ENCODE assay signal across 8 mouse cellular contexts in the genomic region with DNA sequence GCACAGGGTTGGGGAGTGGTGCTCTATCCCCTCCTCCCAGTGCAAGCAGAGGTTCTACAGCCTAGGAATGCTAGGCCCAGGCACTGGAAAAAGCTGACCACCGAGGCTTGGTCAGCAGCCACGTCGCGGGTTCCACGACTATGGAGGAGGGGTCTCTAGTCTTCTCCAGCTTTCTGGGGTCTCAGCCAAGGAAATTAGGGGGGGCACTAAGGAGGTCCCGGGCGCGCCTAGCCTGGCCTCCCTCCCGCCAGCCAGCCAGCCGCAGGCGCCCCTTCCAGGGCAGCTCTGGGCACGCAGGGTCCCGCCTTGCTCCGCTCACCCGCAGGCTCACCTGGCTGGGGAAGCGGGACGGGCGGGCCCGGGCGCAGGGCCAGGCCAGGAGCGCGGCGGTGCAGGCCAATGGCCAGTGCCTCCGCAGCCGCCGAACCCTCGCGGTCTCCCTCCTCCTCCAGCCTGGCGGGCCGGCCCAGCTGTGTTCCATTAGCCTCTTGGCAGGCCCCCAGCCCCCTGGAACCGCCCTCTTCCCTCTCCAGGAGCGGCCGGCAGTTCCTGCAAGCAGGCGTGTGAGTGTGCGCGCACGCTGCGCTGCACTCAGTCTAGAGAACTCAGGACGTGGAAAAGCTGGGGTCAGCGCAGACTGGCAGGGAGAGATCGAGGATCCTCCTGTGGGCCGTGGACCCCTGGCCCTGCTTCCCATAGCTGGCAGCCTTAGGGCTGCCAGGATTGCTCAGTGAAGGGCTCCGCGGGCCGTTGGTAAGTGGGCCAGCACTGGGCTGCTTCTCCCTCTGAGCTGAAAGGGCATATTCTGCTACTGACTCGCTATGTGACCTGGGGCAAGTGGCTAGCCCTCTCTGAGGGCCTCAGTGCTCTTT. TPM values are rescaled to one million over a fixed set of nuclear protein-coding genes. Genes with fewer than 3 reads are reported as not detected.
DNase-seq lines count a peak whose midpoint lies in the region; ATAC-seq and TF ChIP-seq lines count a peak whose summit lies in the region.
"Had no signal": no experiment of that assay in that cellular context is flagged by ENCODE, and none has a peak within 500 bp of the region (broad histone marks: within the 10 kb centered on the region; RNA-seq: fewer than 3 reads in every experiment).

TSS of gene Col16a1 (plus strand) at position 510 of the 872 bp plus-strand sequence.

- H3K4me3 ChIP-seq in brown adipose tissue, adult 24 weeks (ENCODE audit: insufficient read depth, low read depth, low read length) = peak within 1 kb of the TSS; percentile 53
- peak within 1 kb of the TSS; percentile 54 for H3K4me3 ChIP-seq in embryonic facial prominence, embryonic 15.5 days (replicated peaks)
- H3K4me3 ChIP-seq in limb, embryonic 13.5 days = peak within 1 kb of the TSS; percentile 49
- H3K4me3 ChIP-seq in midbrain, embryonic 16.5 days (ENCODE audit: low read depth, low read length) = peak within 1 kb of the TSS; percentile 36
- peak within 1 kb of the TSS; percentile 51 for H3K4me3 ChIP-seq in stomach, postnatal 0 days (ENCODE audit: low read depth, low read length)
- H3K4me3 ChIP-seq: megakaryocyte, embryonic 14.5 days had no signal

- H3K27me3 ChIP-seq in embryonic facial prominence, embryonic 15.5 days = no peaks in the 10 kb centered on the region
- H3K27me3 ChIP-seq in limb, embryonic 13.5 days = no peaks in the 10 kb centered on the region
- no peaks in the 10 kb centered on the region for H3K27me3 ChIP-seq in midbrain, embryonic 16.5 days (ENCODE audit: control insufficient read depth, insufficient read depth, low read depth, low read length)
- H3K27me3 ChIP-seq in stomach, postnatal 0 days (ENCODE audit: control insufficient read depth, insufficient read depth, low read length) = no peaks in the 10 kb centered on the region

- H3K9me3 ChIP-seq in embryonic facial prominence, embryonic 15.5 days (replicated peaks) = no peaks in the 10 kb centered on the region
- no peaks in the 10 kb centered on the region for H3K9me3 ChIP-seq in limb, embryonic 13.5 days
- H3K9me3 ChIP-seq in midbrain, embryonic 16.5 days (replicated peaks; ENCODE audit: control insufficient read depth, low read length, poor library complexity, severe bottlenecking) = no peaks in the 10 kb centered on the region
- H3K9me3 ChIP-seq in stomach, postnatal 0 days (ENCODE audit: control insufficient read depth, low read length) = no peaks in the 10 kb centered on the region

- peak; percentile 90 for DNase-seq in heart, adult 8-10 months (ENCODE audit: low spot score)
- peak; percentile 91 for DNase-seq in kidney, adult 18-20 months
- peak; percentile 91 for DNase-seq in stomach, postnatal 0 days (ENCODE audit: low spot score)

- peak; percentile 42 for TF ChIP-seq EP300 in stomach, postnatal 0 days (optimal IDR thresholded peaks at IDR 0.05)

- TF ChIP-seq CTCF in stomach, postnatal 0 days (IDR thresholded peaks at IDR 0.05; ENCODE audit: low read depth) = peak; percentile 3; the same call in 1 of the 2 replicates

- H3K36me3 ChIP-seq in embryonic facial prominence, embryonic 15.5 days = peaks cover 12% of the 10 kb centered on the region; the same call in 1 of the 2 replicates
- H3K36me3 ChIP-seq in limb, embryonic 13.5 days = peaks cover 9% of the 10 kb centered on the region
- H3K36me3 ChIP-seq in midbrain, embryonic 16.5 days (ENCODE audit: control insufficient read depth, insufficient read depth, low read length) = no peaks in the 10 kb centered on the region
- no peaks in the 10 kb centered on the region; the same call in 1 of the 2 replicates for H3K36me3 ChIP-seq in stomach, postnatal 0 days (ENCODE audit: control insufficient read depth, insufficient read depth, low read length)

- peak; percentile 92 for ATAC-seq in embryonic facial prominence, embryonic 15.5 days (ENCODE audit: insufficient number of reproducible peaks, low FRiP score, low TSS enrichment, low read depth)
- peak; percentile 93 for ATAC-seq in limb, embryonic 13.5 days (ENCODE audit: low FRiP score, low read depth)
- peak; percentile 81 for ATAC-seq in midbrain, embryonic 16.5 days
- peak; percentile 83 for ATAC-seq in stomach, postnatal 0 days (ENCODE audit: low FRiP score, low TSS enrichment)

- no peaks in the 10 kb centered on the region for H3K4me1 ChIP-seq in brown adipose tissue, adult 24 weeks (ENCODE audit: control insufficient read depth, insufficient read depth, insufficient read length, low read length)
- peaks cover 86% of the 10 kb centered on the region for H3K4me1 ChIP-seq in embryonic facial prominence, embryonic 15.5 days
- H3K4me1 ChIP-seq in limb, embryonic 13.5 days = peaks cover 74% of the 10 kb centered on the region
- peaks cover 19% of the 10 kb centered on the region for H3K4me1 ChIP-seq in midbrain, embryonic 16.5 days (ENCODE audit: control insufficient read depth, insufficient read depth, low read length)
- H3K4me1 ChIP-seq in stomach, postnatal 0 days (replicated peaks; ENCODE audit: control insufficient read depth, insufficient read depth) = peaks cover 11% of the 10 kb centered on the region

- peak within 1 kb of the TSS; percentile 54 for H3K9ac ChIP-seq in embryonic facial prominence, embryonic 15.5 days
- H3K9ac ChIP-seq in limb, embryonic 13.5 days = peak within 1 kb of the TSS; percentile 82
- peak within 1 kb of the TSS; percentile 66 for H3K9ac ChIP-seq in midbrain, embryonic 16.5 days (ENCODE audit: low read depth, low read length)
- peak within 1 kb of the TSS; percentile 85 for H3K9ac ChIP-seq in stomach, postnatal 0 days (ENCODE audit: low read length)

- WGBS in embryonic facial prominence, embryonic 15.5 days = 1% methylated on average over 44 of the region's 46 CpGs
- WGBS in limb, embryonic 13.5 days = 1% methylated on average over 46 of the region's 46 CpGs
- 3% methylated on average over 43 of the region's 46 CpGs for WGBS in midbrain, embryonic 16.5 days
- WGBS in stomach, postnatal 0 days = 3% methylated on average over 39 of the region's 46 CpGs

- peak within 1 kb of the TSS; percentile 72 for H3K4me2 ChIP-seq in embryonic facial prominence, embryonic 15.5 days (replicated peaks)
- H3K4me2 ChIP-seq in limb, embryonic 13.5 days (replicated peaks) = peak within 1 kb of the TSS; percentile 88
- H3K4me2 ChIP-seq in midbrain, embryonic 16.5 days (ENCODE audit: low read length) = peak within 1 kb of the TSS; percentile 75
- peak within 1 kb of the TSS; percentile 76 for H3K4me2 ChIP-seq in stomach, postnatal 0 days (replicated peaks; ENCODE audit: low read depth)

- H3K27ac ChIP-seq in brown adipose tissue, adult 24 weeks (replicated peaks; ENCODE audit: low read depth, low read length) = no peak within 1 kb of the TSS
- peak within 1 kb of the TSS; percentile 98 for H3K27ac ChIP-seq in embryonic facial prominence, embryonic 15.5 days (replicated peaks)
- H3K27ac ChIP-seq in limb, embryonic 13.5 days = peak within 1 kb of the TSS; percentile 97
- H3K27ac ChIP-seq in midbrain, embryonic 16.5 days (ENCODE audit: low read length) = peak within 1 kb of the TSS; percentile 5
- peak within 1 kb of the TSS; percentile 97 for H3K27ac ChIP-seq in stomach, postnatal 0 days (replicated peaks)

RNA-seq across cellular contexts. Expression of gene Col16a1, which starts in this region (rescaled TPM):
- 1.2 and 7.8 TPM in 2 replicates for polyA plus RNA-seq in brown adipose tissue, adult 24 weeks (2012; ENCODE audit: insufficient read depth, insufficient read length, missing spikeins)
- 183 and 190 TPM in 2 replicates for polyA plus RNA-seq in embryonic facial prominence, embryonic 15.5 days (2015; fragmentation: Nextera tagmentation; extraction: Ambion mirVana)
- total RNA-seq in heart, adult 8-10 months (2022) = 1 to 10 TPM; 3.6 to 8.0 (median 4.8) TPM
- polyA plus RNA-seq in limb, embryonic 13.5 days (2015; fragmentation: Nextera tagmentation; extraction: Ambion mirVana) = 64.6 and 65.8 TPM in 2 replicates
- polyA plus RNA-seq in midbrain, embryonic 16.5 days (2015; fragmentation: Nextera tagmentation; extraction: Ambion mirVana) = 8.6 and 10.5 TPM in 2 replicates
- polyA plus RNA-seq in stomach, postnatal 0 days (2015; fragmentation: Nextera tagmentation; extraction: Ambion mirVana) = 47.7 and 51.6 TPM in 2 replicates
